Mouse (Mus musculus): ENCODE data around the gene Eif4enif1. TPM values are rescaled to one million over a fixed set of nuclear protein-coding genes. Genes with fewer than 3 reads are reported as not detected.

Gene Eif4enif1
- polyA plus RNA-seq, 1 experiment from 2014 or later: 58.1 TPM

GRCm38 (mm10) chr11:3267133-3267532 is 64.9 kb downstream of the Eif4enif1 start:
- Histone ChIP-seq H3K27me3 (ENCODE audit: insufficient read depth, low read length) (no peaks in the 10 kb centered on the region), H3K4me3 (ENCODE audit: low read depth, low read length) (peak overlapping the region; percentile 64), H3K9me3 (ENCODE audit: low read depth, low read length) (no peaks in the 10 kb centered on the region), H3K4me1 (ENCODE audit: insufficient read depth) (no peaks in the 10 kb centered on the region), H3K36me3 (ENCODE audit: insufficient read depth) (peaks cover 23% of the 10 kb centered on the region; the same call in 1 of the 2 replicates), H3K4me2 (peak overlapping the region; percentile 76), H3K9ac (peak overlapping the region; percentile 87), H3K27ac (ENCODE audit: low read depth) (no peak overlapping the region)
- WGBS: 48% methylated on average over 7 of the region's 7 CpGs
- TF ChIP-seq CTCF (IDR thresholded peaks at IDR 0.05; ENCODE audit: low read depth): no peak
- ATAC-seq (ENCODE audit: insufficient read depth) (no peak), DNase-seq (no peak)

- 23% methylated on average over 4 of the region's 4 CpGs for WGBS
- TF ChIP-seq CTCF (IDR thresholded peaks at IDR 0.05; ENCODE audit: low read depth): no peak
- H3K27ac ChIP-seq (ENCODE audit: low read depth): no peak overlapping the region
Measured at GRCm38 (mm10) chr11:3269241-3269640, 67.0 kb downstream of the Eif4enif1 start.

GRCm38 (mm10) chr11:3278351-3278750 is 76.2 kb downstream of the Eif4enif1 start:
- Histone ChIP-seq H3K36me3 (ENCODE audit: insufficient read depth) (no peaks in the 10 kb centered on the region), H3K4me3 (ENCODE audit: low read depth, low read length) (no peak overlapping the region), H3K9ac (no peak overlapping the region), H3K9me3 (ENCODE audit: low read depth, low read length) (no peaks in the 10 kb centered on the region), H3K27ac (ENCODE audit: low read depth) (no peak overlapping the region), H3K27me3 (ENCODE audit: insufficient read depth, low read length) (no peaks in the 10 kb centered on the region), H3K4me2 (no peak overlapping the region), H3K4me1 (ENCODE audit: insufficient read depth) (no peaks in the 10 kb centered on the region)
- WGBS: 46% methylated on average over 5 of the region's 5 CpGs
- ATAC-seq (ENCODE audit: insufficient read depth): no peak
- DNase-seq: no peak
- TF ChIP-seq CTCF (IDR thresholded peaks at IDR 0.05; ENCODE audit: low read depth): no peak

More at GRCm38 (mm10) chr11:3269241-3269640, 67.0 kb downstream of the Eif4enif1 start:
- DNase-seq (no peak), ATAC-seq (ENCODE audit: insufficient read depth) (no peak)
- H3K36me3 ChIP-seq (ENCODE audit: insufficient read depth): peaks cover 3% of the 10 kb centered on the region; the same call in 1 of the 2 replicates
- H3K9ac ChIP-seq: no peak overlapping the region
- H3K27me3 ChIP-seq (ENCODE audit: insufficient read depth, low read length): no peaks in the 10 kb centered on the region
- H3K4me2 ChIP-seq: no peak overlapping the region
- H3K4me3 ChIP-seq (ENCODE audit: low read depth, low read length): no peak overlapping the region
- H3K4me1 ChIP-seq (ENCODE audit: insufficient read depth): no peaks in the 10 kb centered on the region
- H3K9me3 ChIP-seq (ENCODE audit: low read depth, low read length): no peaks in the 10 kb centered on the region

GRCm38 (mm10) chr11:3279729-3280128 is 77.5 kb downstream of the Eif4enif1 start:
- Histone ChIP-seq H3K27me3 (ENCODE audit: insufficient read depth, low read length) (no peaks in the 10 kb centered on the region), H3K27ac (ENCODE audit: low read depth) (no peak overlapping the region), H3K4me3 (ENCODE audit: low read depth, low read length) (no peak overlapping the region), H3K9me3 (ENCODE audit: low read depth, low read length) (no peaks in the 10 kb centered on the region), H3K4me1 (ENCODE audit: insufficient read depth) (no peaks in the 10 kb centered on the region), H3K4me2 (no peak overlapping the region), H3K9ac (no peak overlapping the region), H3K36me3 (ENCODE audit: insufficient read depth) (no peaks in the 10 kb centered on the region)
- no peak for TF ChIP-seq CTCF (IDR thresholded peaks at IDR 0.05; ENCODE audit: low read depth)
- 67% methylated on average over 2 of the region's 2 CpGs for WGBS
- no peak for DNase-seq
- no peak for ATAC-seq (ENCODE audit: insufficient read depth)

GRCm38 (mm10) chr11:3282887-3283286 is 80.7 kb downstream of the Eif4enif1 start:
- TF ChIP-seq CTCF (IDR thresholded peaks at IDR 0.05; ENCODE audit: low read depth): no peak
- no peaks in the 10 kb centered on the region for H3K27me3 ChIP-seq (ENCODE audit: insufficient read depth, low read length)
- H3K4me1 ChIP-seq (ENCODE audit: insufficient read depth): peaks cover 2% of the 10 kb centered on the region; the same call in 1 of the 2 replicates
- no peak overlapping the region for H3K9ac ChIP-seq
- 80% methylated on average over 6 of the region's 6 CpGs for WGBS
- no peaks in the 10 kb centered on the region for H3K9me3 ChIP-seq (ENCODE audit: low read depth, low read length)
- no peak overlapping the region for H3K4me2 ChIP-seq
- H3K4me3 ChIP-seq (ENCODE audit: low read depth, low read length): no peak overlapping the region
- H3K36me3 ChIP-seq (ENCODE audit: insufficient read depth): no peaks in the 10 kb centered on the region
- no peak for DNase-seq
- H3K27ac ChIP-seq (ENCODE audit: low read depth): no peak overlapping the region
- ATAC-seq (ENCODE audit: insufficient read depth): no peak

GRCm38 (mm10) chr11:3283645-3284044 is 81.5 kb downstream of the Eif4enif1 start:
- no peak for DNase-seq
- no peak for TF ChIP-seq CTCF (IDR thresholded peaks at IDR 0.05; ENCODE audit: low read depth)
- Histone ChIP-seq H3K36me3 (ENCODE audit: insufficient read depth) (no peaks in the 10 kb centered on the region), H3K9me3 (ENCODE audit: low read depth, low read length) (no peaks in the 10 kb centered on the region), H3K27me3 (ENCODE audit: insufficient read depth, low read length) (no peaks in the 10 kb centered on the region), H3K27ac (ENCODE audit: low read depth) (no peak overlapping the region), H3K4me1 (ENCODE audit: insufficient read depth) (peaks cover 6% of the 10 kb centered on the region; the same call in 1 of the 2 replicates), H3K4me3 (ENCODE audit: low read depth, low read length) (no peak overlapping the region), H3K4me2 (no peak overlapping the region), H3K9ac (no peak overlapping the region)
- no peak for ATAC-seq (ENCODE audit: insufficient read depth)
- WGBS: 84% methylated on average over 6 of the region's 6 CpGs

- no peak overlapping the region for H3K27ac ChIP-seq (ENCODE audit: low read depth)
- ATAC-seq (ENCODE audit: insufficient read depth) (no peak), DNase-seq (no peak)
- H3K27me3 ChIP-seq (ENCODE audit: insufficient read depth, low read length): no peaks in the 10 kb centered on the region
- peaks cover 6% of the 10 kb centered on the region; the same call in 1 of the 2 replicates for H3K4me1 ChIP-seq (ENCODE audit: insufficient read depth)
- peaks cover 3% of the 10 kb centered on the region; the same call in 1 of the 2 replicates for H3K36me3 ChIP-seq (ENCODE audit: insufficient read depth)
- H3K9me3 ChIP-seq (ENCODE audit: low read depth, low read length): no peaks in the 10 kb centered on the region
- H3K9ac ChIP-seq: no peak overlapping the region
- TF ChIP-seq CTCF (IDR thresholded peaks at IDR 0.05; ENCODE audit: low read depth): no peak
- 75% methylated on average over 3 of the region's 3 CpGs for WGBS
- no peak overlapping the region for H3K4me3 ChIP-seq (ENCODE audit: low read depth, low read length)
- H3K4me2 ChIP-seq: no peak overlapping the region
Measured at GRCm38 (mm10) chr11:3285940-3286339, 83.7 kb downstream of the Eif4enif1 start.

Measured in lung, embryonic 14.5 days (tissue).